Mouse (Mus musculus) olfactory bulb, adult 2 months (tissue): Measurements from ENCODE around the gene Sstr1. TPM values are rescaled to one million over a fixed set of nuclear protein-coding genes. Genes with fewer than 3 reads are reported as not detected.

ENCODE experiments used
- H3K27ac ChIP-seq: fragments of 200-500 bp; 2 replicates; pipeline ENCODE4 v1.5.1; 2012; ENCODE audit warnings: low read depth, low read length; ENCODE audit not compliant: insufficient read depth
- H3K4me1 ChIP-seq: fragments of 200-500 bp; 2 replicates; pipeline ENCODE4 v1.6.1; 2012; ENCODE audit warnings: low read length; ENCODE audit not compliant: control insufficient read depth, insufficient read depth
- H3K4me3 ChIP-seq: fragments of 200-500 bp; 2 replicates; pipeline ENCODE4 v1.5.1; 2012; ENCODE audit warnings: mild to moderate bottlenecking, low read depth, low read length, moderate library complexity; ENCODE audit not compliant: insufficient read depth
- CTCF ChIP-seq: fragments of 200-500 bp; IDR thresholded peaks from 2 replicates; pipeline ENCODE4 v1.5.1; 2012; ENCODE audit warnings: low read depth, mild to moderate bottlenecking, low read length, moderate library complexity; ENCODE audit not compliant: insufficient read depth
- POLR2A ChIP-seq: fragments of 200-500 bp; IDR thresholded peaks from 2 replicates; pipeline ENCODE4 v1.6.1; 2012; ENCODE audit warnings: mild to moderate bottlenecking, low read depth, low read length, moderate library complexity; ENCODE audit not compliant: insufficient read depth
- WGBS: fragments of 180-500 bp; shearing (Covaris S2); methylation state at CpG from one replicate; pipeline ENCODE4 v1.1.7; 2018; 5-methylcytosine and 5-hydroxymethylcytosine counted together
- polyA plus RNA-seq: library from polyadenylated mRNA; stranded (reverse); fragments of >200 nt; gene quantifications from 2 replicates; pipeline ENCODE4 v1.2.4, GENCODE M21; 2012; ENCODE audit warnings: low replicate concordance; ENCODE audit not compliant: missing spikeins, insufficient read depth, insufficient read length

Sstr1 gene
- polyA plus RNA-seq, 1 experiment = not detected

- peaks cover 16% of the 10 kb centered on the region for H3K4me1 ChIP-seq
- no peak overlapping the region for H3K27ac ChIP-seq
- TF ChIP-seq POLR2A (no peak), CTCF (no peak)
- 77% methylated on average over 2 of the region's 2 CpGs for WGBS
- H3K4me3 ChIP-seq = no peak overlapping the region
Observed at GRCm38 (mm10) chr12:58216218-58216617, 4.6 kb downstream of the Sstr1 start.

GRCm38 (mm10) chr12:58219078-58219477, 7.5 kb downstream of the Sstr1 start:
- 97% methylated on average over 3 of the region's 3 CpGs for WGBS
- H3K4me1 ChIP-seq = no peaks in the 10 kb centered on the region
- H3K4me3 ChIP-seq = no peak overlapping the region
- TF ChIP-seq CTCF = no peak
- no peak for TF ChIP-seq POLR2A
- H3K27ac ChIP-seq = no peak overlapping the region

GRCm38 (mm10) chr12:58225644-58226043, 14.1 kb downstream of the Sstr1 start:
- no peak for TF ChIP-seq POLR2A
- TF ChIP-seq CTCF = no peak
- Histone ChIP-seq H3K4me1 (no peaks in the 10 kb centered on the region), H3K4me3 (no peak overlapping the region), H3K27ac (no peak overlapping the region)
- WGBS = 86% methylated on average over 5 of the region's 5 CpGs

- 88% methylated on average over 2 of the region's 2 CpGs for WGBS
Observed at GRCm38 (mm10) chr12:58232489-58232888, 20.9 kb downstream of the Sstr1 start.

GRCm38 (mm10) chr12:58251901-58252300, 40.3 kb downstream of the Sstr1 start:
- Histone ChIP-seq H3K4me3 (no peak overlapping the region), H3K27ac (no peak overlapping the region), H3K4me1 (no peaks in the 10 kb centered on the region)
- WGBS = 97% methylated on average over 1 of the region's 1 CpGs
- TF ChIP-seq CTCF (no peak), POLR2A (no peak)

More at GRCm38 (mm10) chr12:58232489-58232888, 20.9 kb downstream of the Sstr1 start:
- Histone ChIP-seq H3K27ac (no peak overlapping the region), H3K4me3 (no peak overlapping the region), H3K4me1 (no peaks in the 10 kb centered on the region)
- TF ChIP-seq CTCF (no peak), POLR2A (no peak)

Other genes starting within 250 kb of the Sstr1 start
- not detected in 2 replicates for gene Clec14a, start 57.5 kb downstream of the Sstr1 start, polyA plus RNA-seq